Mouse (Mus musculus): ENCODE measurements around the gene Rtkn2.

GRCm38 (mm10) chr10:67939546-67939945 lies 39.8 kb upstream of the Rtkn2 start:
- TF ChIP-seq CTCF (IDR thresholded peaks at IDR 0.05; ENCODE audit: control insufficient read depth, insufficient read depth, insufficient read length) = no peak
- no peak for TF ChIP-seq MAX (IDR thresholded peaks at IDR 0.05)
- no peak for TF ChIP-seq MYOG (IDR thresholded peaks at IDR 0.05; ENCODE audit: control insufficient read depth, extremely low read depth, insufficient read length)

Data from C2C12 (cell line).